Mouse (Mus musculus): Measurements from ENCODE around the gene Trim45. TPM values are rescaled to one million over a fixed set of nuclear protein-coding genes. Genes with fewer than 3 reads are reported as not detected.

Gene Trim45
- 9.7 and 11.0 TPM in 2 replicates for polyA plus RNA-seq (2012; rRNA removed)

GRCm38 (mm10) chr3:100921825-100922505 lies at the start of gene Trim45:
Gene Trim45, plus strand, starts transcription at chr3:100922202.

GRCm38 (mm10) chr3:100969176-100969917 lies 47.3 kb downstream of the Trim45 start, which contains the start of gene Ttf2:
Gene Ttf2, minus strand, starts transcription at chr3:100969663.

Other genes with a start within 250 kb of the Trim45 start
- gene Man1a2, start 236.7 kb upstream of the Trim45 start, polyA plus RNA-seq (2012; rRNA removed): 25.8 and 45.4 TPM in 2 replicates
- gene Vtcn1, start 96.7 kb upstream of the Trim45 start, polyA plus RNA-seq (2012; rRNA removed): 4.7 and 5.2 TPM in 2 replicates
- gene Ttf2, start 47.5 kb downstream of the Trim45 start, polyA plus RNA-seq (2012; rRNA removed): 3.9 and 4.9 TPM in 2 replicates
- 0.22 and 0.26 TPM in 2 replicates for gene Cd101, start 107.4 kb downstream of the Trim45 start, polyA plus RNA-seq (2012; rRNA removed)
- 26.1 and 27.0 TPM in 2 replicates for gene Ptgfrn, start 188.1 kb downstream of the Trim45 start, polyA plus RNA-seq (2012; rRNA removed)